Mouse (Mus musculus) liver, embryonic 11.5 days (tissue): ENCODE data around the gene Gpd1. TPM values are rescaled to one million over a fixed set of nuclear protein-coding genes. Genes with fewer than 3 reads are reported as not detected.

ENCODE experiments used
- ATAC-seq: fragments of 200-750 bp; cut with Nextera tagmentation; replicated peaks from 2 replicates; pipeline ENCODE4 v1.8.0; 2017; ENCODE audit warnings: moderate number of reproducible peaks, mild to moderate bottlenecking, moderate TSS enrichment, moderate library complexity; ENCODE audit not compliant: low FRiP score
- DNase-seq: peaks from one replicate; pipeline ENCODE4 v3.0.0-alpha.2; 2017; ENCODE audit warnings: low spot score
- H3K27ac ChIP-seq: fragments of 300-500 bp; sonication (generic); 2 replicates; pipeline ENCODE4 v1.5.1; 2014; ENCODE audit warnings: mild to moderate bottlenecking, low read depth, low read length, control low read depth
- H3K27me3 ChIP-seq: fragments of 300-500 bp; sonication (generic); replicated peaks from 2 replicates; pipeline ENCODE4 v1.6.1; 2014; ENCODE audit warnings: low read length, mixed read lengths; ENCODE audit not compliant: control insufficient read depth, insufficient read depth
- H3K36me3 ChIP-seq: fragments of 300-500 bp; sonication (generic); 2 replicates; pipeline ENCODE4 v1.6.1; 2014; ENCODE audit warnings: mild to moderate bottlenecking, low read length, moderate library complexity, mixed read lengths; ENCODE audit not compliant: control insufficient read depth, insufficient read depth
- H3K4me1 ChIP-seq: fragments of 300-500 bp; sonication (generic); replicated peaks from 2 replicates; pipeline ENCODE4 v1.6.1; 2014; ENCODE audit warnings: low read length, mixed read lengths; ENCODE audit not compliant: control insufficient read depth, insufficient read depth
- H3K4me2 ChIP-seq: fragments of 300-500 bp; sonication (generic); 2 replicates; pipeline ENCODE4 v1.6.1; 2014; ENCODE audit warnings: mild to moderate bottlenecking, control low read depth, moderate library complexity
- H3K4me3 ChIP-seq: fragments of 300-500 bp; sonication (generic); 2 replicates; pipeline ENCODE4 v1.5.1; 2014; ENCODE audit warnings: low read depth, low read length, control low read depth
- H3K9ac ChIP-seq: fragments of 300-500 bp; sonication (generic); 2 replicates; pipeline ENCODE4 v1.6.1; 2014; ENCODE audit warnings: low read depth, low read length, control low read depth
- H3K9me3 ChIP-seq: fragments of 300-500 bp; sonication (generic); 2 replicates; pipeline ENCODE4 v1.6.1; 2016; ENCODE audit warnings: low read length, inconsistent platforms, mixed read lengths; ENCODE audit not compliant: control insufficient read depth
- WGBS: fragments of 180-500 bp; shearing (Covaris S2); extraction: QIAGEN DNeasy Blood & Tissue Kit; methylation state at CpG from one replicate; pipeline ENCODE4 v1.1.7; 2014; 5-methylcytosine and 5-hydroxymethylcytosine counted together
- polyA plus RNA-seq: library from polyadenylated mRNA; unstranded; fragments of >200 nt; fragmentation: Nextera tagmentation; extraction: Ambion mirVana; gene quantifications from 2 replicates; pipeline ENCODE4 v1.2.1, GENCODE M21; 2014

Gene Gpd1
- polyA plus RNA-seq, 1 experiment from 2014 or later, result 4.3 TPM

DNA sequence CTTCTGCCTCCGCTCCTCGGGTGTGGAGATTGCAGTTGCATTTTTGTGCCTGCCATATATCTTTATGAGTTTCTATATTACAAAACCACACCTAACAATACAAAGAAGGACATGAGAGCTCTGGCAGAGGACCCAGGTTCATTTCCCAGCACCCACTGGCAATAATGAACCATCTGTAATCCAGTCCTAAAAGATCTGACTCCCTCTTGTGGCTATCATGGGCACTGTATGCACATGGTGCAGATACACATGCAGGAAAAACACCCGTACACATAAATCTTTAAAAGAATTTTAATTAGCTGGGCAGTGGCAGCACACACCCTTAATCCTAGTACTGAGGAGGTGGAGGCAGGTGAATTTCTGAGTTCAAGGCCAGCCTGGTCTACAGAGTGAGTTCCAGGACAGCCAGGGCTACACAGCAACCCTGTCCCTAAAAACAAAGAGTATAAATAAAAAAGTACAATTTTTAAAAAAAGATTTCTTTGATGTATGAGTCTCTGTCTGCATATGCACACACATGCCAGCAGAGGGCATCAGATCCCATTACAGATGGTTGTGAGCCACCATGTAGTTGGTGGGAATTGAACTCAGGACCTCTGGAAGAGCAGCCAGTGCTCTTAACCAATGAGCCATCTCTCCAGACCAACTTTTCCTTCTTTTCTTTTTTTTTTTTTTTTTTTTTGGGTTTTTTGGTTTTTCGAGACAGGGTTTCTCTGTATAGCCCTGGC lies 11.9 kb downstream of the Gpd1 start:
- Histone ChIP-seq H3K9ac (no peak overlapping the region), H3K4me3 (no peak overlapping the region), H3K27me3 (no peaks in the 10 kb centered on the region), H3K4me2 (no peak overlapping the region), H3K36me3 (peaks cover 20% of the 10 kb centered on the region), H3K9me3 (peaks cover 5% of the 10 kb centered on the region; the same call in 1 of the 2 replicates), H3K27ac (no peak overlapping the region), H3K4me1 (peaks cover 12% of the 10 kb centered on the region)
- ATAC-seq (no peak), DNase-seq (no peak)
- 98% methylated on average over 3 of the region's 4 CpGs for WGBS

DNA sequence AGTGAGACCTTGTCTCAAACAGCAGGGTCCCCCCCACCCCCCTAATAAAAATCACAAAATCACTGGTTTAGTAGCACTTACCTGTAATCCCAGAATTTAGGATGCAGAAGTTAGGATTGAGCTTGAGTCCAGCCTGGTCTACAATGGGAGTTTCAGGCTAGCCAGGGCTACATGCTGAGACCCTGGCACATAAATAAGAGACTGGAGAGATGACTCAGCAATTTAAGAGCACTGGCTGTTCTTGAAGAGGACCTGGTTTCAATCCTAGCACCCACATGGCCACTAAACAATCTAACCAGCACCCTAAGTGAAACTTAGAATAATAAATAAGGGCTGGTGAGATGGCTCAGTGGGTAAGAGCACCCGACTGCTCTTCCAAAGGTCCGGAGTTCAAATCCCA lies 13.9 kb downstream of the Gpd1 start:
- Histone ChIP-seq H3K4me3 (no peak overlapping the region), H3K9me3 (peaks cover 5% of the 10 kb centered on the region; the same call in 1 of the 2 replicates), H3K27ac (no peak overlapping the region), H3K9ac (no peak overlapping the region), H3K4me1 (0 out of 2 replicates have a peak, but pooled peaks cover 4% of the 10 kb centered on the region), H3K27me3 (no peaks in the 10 kb centered on the region), H3K36me3 (peaks cover 20% of the 10 kb centered on the region), H3K4me2 (no peak overlapping the region)
- DNase-seq (no peak), ATAC-seq (no peak)
- 87% methylated on average over 2 of the region's 2 CpGs for WGBS

DNA sequence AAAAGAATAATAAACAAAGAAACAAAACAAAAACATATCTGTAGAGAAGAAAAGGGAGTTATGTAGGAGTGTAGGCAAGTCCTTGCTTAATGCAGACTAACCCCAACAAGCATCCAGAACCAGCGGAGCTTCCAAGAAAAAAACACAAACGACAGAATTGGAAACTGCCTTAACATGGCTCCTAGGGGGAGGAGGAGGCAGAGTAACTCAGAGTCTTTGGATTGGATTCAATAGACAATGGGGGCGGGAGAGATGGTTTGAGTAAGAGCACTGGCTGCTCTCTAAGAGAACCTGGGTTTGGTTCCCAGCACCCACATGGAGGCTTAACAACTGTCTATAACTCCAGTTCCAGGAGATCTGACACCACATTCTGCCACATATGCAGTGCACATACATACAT lies 14.4 kb downstream of the Gpd1 start:
- WGBS, result 88% methylated on average over 3 of the region's 3 CpGs
- no peak for DNase-seq
- no peak overlapping the region for H3K27ac ChIP-seq
- H3K4me1 ChIP-seq, result 0 out of 2 replicates have a peak, but pooled peaks cover 1% of the 10 kb centered on the region
- no peak overlapping the region for H3K9ac ChIP-seq
- no peak overlapping the region for H3K4me2 ChIP-seq
- H3K4me3 ChIP-seq, result no peak overlapping the region
- ATAC-seq, result no peak
- H3K27me3 ChIP-seq, result no peaks in the 10 kb centered on the region
- H3K9me3 ChIP-seq, result peaks cover 5% of the 10 kb centered on the region; the same call in 1 of the 2 replicates
- peaks cover 21% of the 10 kb centered on the region for H3K36me3 ChIP-seq

DNA sequence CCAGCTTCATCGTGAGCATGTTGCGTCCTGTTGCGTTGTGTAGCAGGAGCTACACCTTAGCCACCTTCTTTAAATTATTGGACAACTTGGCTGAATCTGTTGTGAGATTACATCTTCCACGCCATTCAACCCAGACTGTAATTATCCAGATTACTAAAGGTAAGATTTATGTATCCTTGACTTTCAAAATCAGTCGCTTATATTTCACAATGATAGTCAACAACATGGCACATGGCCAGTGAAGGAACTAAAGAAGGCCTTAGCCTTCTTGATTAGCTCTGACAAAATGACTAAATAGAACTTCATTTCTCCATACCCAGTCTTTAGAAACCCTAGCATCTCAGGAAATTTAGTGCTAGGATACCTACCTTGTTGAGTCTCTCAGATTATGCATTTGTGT lies 15.9 kb downstream of the Gpd1 start:
- Histone ChIP-seq H3K36me3 (peaks cover 18% of the 10 kb centered on the region; the same call in 1 of the 2 replicates), H3K9ac (no peak overlapping the region)

DNA sequence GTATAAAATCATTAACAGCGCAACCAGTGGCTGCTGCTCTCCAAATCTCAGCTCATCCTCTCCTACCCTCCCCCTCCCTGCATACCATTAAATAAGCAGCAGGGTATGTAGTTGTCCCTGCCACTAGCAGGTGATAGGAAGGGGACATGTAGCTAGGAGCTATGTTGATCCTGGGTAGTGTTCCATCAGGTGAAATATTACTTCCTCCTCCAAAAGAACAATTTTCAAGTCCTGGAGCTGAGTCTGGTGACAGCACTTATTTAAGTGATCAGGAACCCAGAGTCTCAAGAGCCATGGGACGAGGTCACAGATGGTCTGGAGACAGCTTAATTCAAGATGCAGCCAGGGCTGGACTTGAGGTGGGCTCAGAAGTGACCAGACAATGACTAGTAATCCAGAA lies 18.3 kb downstream of the Gpd1 start:
- H3K9me3 ChIP-seq, result no peaks in the 10 kb centered on the region
- no peak overlapping the region for H3K9ac ChIP-seq
- no peak for ATAC-seq
- no peak for DNase-seq
- H3K4me2 ChIP-seq, result no peak overlapping the region
- peaks cover 13% of the 10 kb centered on the region; the same call in 1 of the 2 replicates for H3K36me3 ChIP-seq
- WGBS, result 87% methylated on average over 2 of the region's 2 CpGs
- no peaks in the 10 kb centered on the region for H3K27me3 ChIP-seq
- H3K4me1 ChIP-seq, result no peaks in the 10 kb centered on the region
- no peak overlapping the region for H3K4me3 ChIP-seq
- no peak overlapping the region for H3K27ac ChIP-seq

More for the DNA sequence above, 15.9 kb downstream of the Gpd1 start:
- Histone ChIP-seq H3K4me1 (no peaks in the 10 kb centered on the region), H3K27ac (no peak overlapping the region), H3K4me2 (no peak overlapping the region), H3K9me3 (peaks cover 5% of the 10 kb centered on the region; the same call in 1 of the 2 replicates), H3K4me3 (no peak overlapping the region), H3K27me3 (no peaks in the 10 kb centered on the region)
- WGBS, result 94% methylated on average over 5 of the region's 5 CpGs
- ATAC-seq (no peak), DNase-seq (no peak)

DNA sequence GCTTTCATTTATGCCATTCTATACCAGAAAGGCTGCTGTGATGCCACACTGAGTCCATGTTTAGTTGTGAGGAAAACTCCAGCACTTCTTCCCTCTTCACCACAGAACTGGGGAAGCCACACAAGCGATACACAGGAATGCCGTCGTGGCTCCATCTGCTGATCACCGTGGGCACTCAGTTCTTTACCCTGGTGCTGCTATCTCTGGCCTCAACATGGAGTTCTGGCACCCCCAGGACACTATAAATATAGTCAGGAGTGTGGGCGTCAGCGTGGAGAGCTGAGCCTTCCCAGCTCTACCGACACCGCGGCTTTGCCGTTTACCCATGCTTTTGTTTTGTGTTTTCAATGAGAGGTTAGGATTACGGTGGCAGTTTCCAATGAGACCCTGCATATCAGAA lies 19.4 kb downstream of the Gpd1 start:
- Histone ChIP-seq H3K9ac (no peak overlapping the region), H3K36me3 (peaks cover 10% of the 10 kb centered on the region; the same call in 1 of the 2 replicates), H3K27ac (no peak overlapping the region), H3K27me3 (no peaks in the 10 kb centered on the region), H3K4me2 (no peak overlapping the region), H3K9me3 (no peaks in the 10 kb centered on the region), H3K4me3 (no peak overlapping the region), H3K4me1 (no peaks in the 10 kb centered on the region)
- 93% methylated on average over 11 of the region's 11 CpGs for WGBS
- no peak for DNase-seq
- no peak for ATAC-seq

DNA sequence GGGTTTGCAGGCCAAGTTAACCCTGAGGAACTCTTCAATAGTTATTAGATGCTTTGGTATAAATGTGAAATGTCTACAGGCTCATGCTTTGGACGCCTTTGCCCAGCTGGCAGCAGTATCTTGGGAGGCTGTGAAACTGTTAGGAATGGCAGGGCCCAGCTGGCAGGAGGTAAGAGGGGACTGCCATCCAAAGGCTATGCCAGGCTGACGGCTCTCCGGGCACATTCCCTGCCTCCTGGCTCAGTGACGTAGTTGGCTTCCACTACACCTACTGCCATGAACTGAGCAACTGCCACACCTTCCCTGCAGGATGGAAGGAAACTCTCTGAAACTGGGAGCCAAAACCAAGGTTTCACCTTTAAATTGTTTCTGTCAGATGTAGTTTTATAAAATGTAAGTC lies 22.9 kb downstream of the Gpd1 start:
- no peaks in the 10 kb centered on the region for H3K27me3 ChIP-seq
- no peak overlapping the region for H3K27ac ChIP-seq
- DNase-seq, result no peak
- no peak overlapping the region for H3K4me3 ChIP-seq
- no peak for ATAC-seq
- H3K9ac ChIP-seq, result no peak overlapping the region
- WGBS, result 92% methylated on average over 4 of the region's 4 CpGs
- no peaks in the 10 kb centered on the region for H3K4me1 ChIP-seq
- H3K4me2 ChIP-seq, result no peak overlapping the region
- H3K9me3 ChIP-seq, result no peaks in the 10 kb centered on the region
- H3K36me3 ChIP-seq, result peaks cover 10% of the 10 kb centered on the region; the same call in 1 of the 2 replicates

DNA sequence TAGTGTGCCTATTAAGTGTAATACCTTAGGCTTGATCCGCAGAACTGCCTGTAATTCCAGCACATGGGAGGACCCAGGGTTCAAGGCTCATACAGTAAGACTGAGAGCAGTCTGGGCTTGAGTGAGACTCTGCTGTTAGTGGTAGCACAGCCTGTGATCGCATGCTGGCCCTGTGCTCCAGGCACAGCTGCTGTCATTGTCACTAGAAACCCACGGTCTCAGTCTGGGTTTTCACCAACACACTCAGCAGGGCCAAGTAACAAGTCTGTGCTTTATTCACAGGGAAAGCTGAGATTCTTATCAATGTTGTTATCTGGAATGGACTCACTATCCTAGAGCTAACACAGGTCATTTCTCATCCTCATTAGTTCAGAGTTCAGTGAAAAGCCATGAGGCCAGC lies 36.9 kb downstream of the Gpd1 start:
- DNase-seq (no peak), ATAC-seq (no peak)
- Histone ChIP-seq H3K4me1 (no peaks in the 10 kb centered on the region), H3K4me3 (no peak overlapping the region), H3K27ac (no peak overlapping the region), H3K36me3 (no peaks in the 10 kb centered on the region), H3K4me2 (no peak overlapping the region), H3K9ac (no peak overlapping the region), H3K9me3 (no peaks in the 10 kb centered on the region), H3K27me3 (no peaks in the 10 kb centered on the region)
- WGBS, result 63% methylated on average over 3 of the region's 3 CpGs

DNA sequence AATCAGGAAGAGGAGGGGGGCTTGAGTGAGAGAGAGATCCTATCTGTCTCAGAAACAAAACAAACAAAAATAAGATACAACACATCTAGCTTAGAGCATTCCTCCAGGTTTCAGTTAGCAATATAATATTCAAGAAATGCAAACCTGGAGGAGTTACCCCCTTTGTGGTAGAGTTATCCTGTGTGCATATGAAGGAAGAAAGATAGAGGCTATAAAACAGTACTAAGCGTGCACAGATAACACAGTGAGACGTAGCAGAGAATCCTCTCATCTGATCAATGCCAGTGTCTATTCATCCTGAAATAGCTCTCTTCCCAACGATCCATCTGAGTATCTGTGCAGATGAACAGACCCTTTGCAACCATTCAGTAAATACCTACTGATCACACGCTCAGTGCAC lies 50.2 kb downstream of the Gpd1 start:
- Histone ChIP-seq H3K36me3 (no peaks in the 10 kb centered on the region), H3K4me1 (peaks cover 11% of the 10 kb centered on the region), H3K9me3 (no peaks in the 10 kb centered on the region), H3K4me3 (no peak overlapping the region), H3K27me3 (no peaks in the 10 kb centered on the region), H3K4me2 (no peak overlapping the region), H3K27ac (no peak overlapping the region), H3K9ac (no peak overlapping the region)
- DNase-seq (no peak), ATAC-seq (no peak)
- WGBS, result 63% methylated on average over 4 of the region's 4 CpGs
